Mouse (Mus musculus): ENCODE data around the gene Ahsg. TPM values are rescaled to one million over a fixed set of nuclear protein-coding genes. Genes with fewer than 3 reads are reported as not detected.
"Not testable (repeated sequence)": the region's sequence is repeated elsewhere in the genome, so short reads cannot be mapped to it uniquely, and the experiment has no call there.

Ahsg gene
- polyA plus RNA-seq, 1 experiment from 2014 or later: 1.6 TPM

GRCm38 (mm10) chr16:22922433-22922832 lies 31.4 kb downstream of the Ahsg start:
- no peak overlapping the region for H3K9ac ChIP-seq (ENCODE audit: low read depth, low read length)
- no peaks in the 10 kb centered on the region for H3K9me3 ChIP-seq (ENCODE audit: control insufficient read depth)
- ATAC-seq: no peak
- H3K4me3 ChIP-seq (ENCODE audit: low read depth, low read length): no peak overlapping the region
- TF ChIP-seq CTCF (IDR thresholded peaks at IDR 0.05; ENCODE audit: low read depth): no peak
- no peak overlapping the region for H3K27ac ChIP-seq (ENCODE audit: low read depth, low read length)
- no peaks in the 10 kb centered on the region for H3K4me1 ChIP-seq (replicated peaks; ENCODE audit: control insufficient read depth, insufficient read depth, low read length)
- no peaks in the 10 kb centered on the region for H3K27me3 ChIP-seq (replicated peaks; ENCODE audit: control insufficient read depth, insufficient read depth, low read length)
- no peaks in the 10 kb centered on the region for H3K36me3 ChIP-seq (ENCODE audit: control insufficient read depth, insufficient read depth)
- WGBS: 64% methylated on average over 4 of the region's 4 CpGs
- no peak overlapping the region for H3K4me2 ChIP-seq (replicated peaks; ENCODE audit: low read depth)

GRCm38 (mm10) chr16:22929575-22929974 lies 38.5 kb downstream of the Ahsg start:
- Histone ChIP-seq H3K9ac (ENCODE audit: low read depth, low read length) (no peak overlapping the region), H3K4me2 (replicated peaks; ENCODE audit: low read depth) (no peak overlapping the region), H3K36me3 (ENCODE audit: control insufficient read depth, insufficient read depth) (no peaks in the 10 kb centered on the region), H3K4me3 (ENCODE audit: low read depth, low read length) (no peak overlapping the region), H3K27me3 (replicated peaks; ENCODE audit: control insufficient read depth, insufficient read depth, low read length) (no peaks in the 10 kb centered on the region), H3K9me3 (ENCODE audit: control insufficient read depth) (no peaks in the 10 kb centered on the region), H3K4me1 (replicated peaks; ENCODE audit: control insufficient read depth, insufficient read depth, low read length) (no peaks in the 10 kb centered on the region), H3K27ac (ENCODE audit: low read depth, low read length) (no peak overlapping the region)
- no peak for ATAC-seq
- no peak for TF ChIP-seq CTCF (IDR thresholded peaks at IDR 0.05; ENCODE audit: low read depth)
- whole genome bisulfite sequencing: 66% methylated on average over 6 of the region's 6 CpGs

- Histone ChIP-seq H3K4me2 (replicated peaks; ENCODE audit: low read depth) (no peak overlapping the region), H3K9me3 (ENCODE audit: control insufficient read depth) (no peaks in the 10 kb centered on the region), H3K27ac (ENCODE audit: low read depth, low read length) (no peak overlapping the region), H3K4me1 (replicated peaks; ENCODE audit: control insufficient read depth, insufficient read depth, low read length) (no peaks in the 10 kb centered on the region), H3K4me3 (ENCODE audit: low read depth, low read length) (no peak overlapping the region), H3K27me3 (replicated peaks; ENCODE audit: control insufficient read depth, insufficient read depth, low read length) (no peaks in the 10 kb centered on the region), H3K36me3 (ENCODE audit: control insufficient read depth, insufficient read depth) (no peaks in the 10 kb centered on the region), H3K9ac (ENCODE audit: low read depth, low read length) (no peak overlapping the region)
- TF ChIP-seq CTCF (IDR thresholded peaks at IDR 0.05; ENCODE audit: low read depth): no peak
- no peak for ATAC-seq
- 81% methylated on average over 11 of the region's 11 CpGs for WGBS
Observed at GRCm38 (mm10) chr16:22931431-22932200, 40.5 kb downstream of the Ahsg start.

- Histone ChIP-seq H3K4me1 (replicated peaks; ENCODE audit: control insufficient read depth, insufficient read depth, low read length) (no peaks in the 10 kb centered on the region), H3K4me2 (replicated peaks; ENCODE audit: low read depth) (no peak overlapping the region), H3K27me3 (replicated peaks; ENCODE audit: control insufficient read depth, insufficient read depth, low read length) (no peaks in the 10 kb centered on the region), H3K27ac (ENCODE audit: low read depth, low read length) (no peak overlapping the region), H3K4me3 (ENCODE audit: low read depth, low read length) (no peak overlapping the region), H3K9ac (ENCODE audit: low read depth, low read length) (no peak overlapping the region), H3K9me3 (ENCODE audit: control insufficient read depth) (no peaks in the 10 kb centered on the region), H3K36me3 (ENCODE audit: control insufficient read depth, insufficient read depth) (no peaks in the 10 kb centered on the region)
- no peak for TF ChIP-seq CTCF (IDR thresholded peaks at IDR 0.05; ENCODE audit: low read depth)
- 85% methylated on average over 12 of the region's 12 CpGs for WGBS
- ATAC-seq: no peak
Observed at GRCm38 (mm10) chr16:22937631-22938030, 46.6 kb downstream of the Ahsg start.

- no peak overlapping the region for H3K4me2 ChIP-seq (replicated peaks; ENCODE audit: low read depth)
- H3K9me3 ChIP-seq (ENCODE audit: control insufficient read depth): no peaks in the 10 kb centered on the region
- no peaks in the 10 kb centered on the region for H3K27me3 ChIP-seq (replicated peaks; ENCODE audit: control insufficient read depth, insufficient read depth, low read length)
- H3K27ac ChIP-seq (ENCODE audit: low read depth, low read length): no peak overlapping the region
- H3K9ac ChIP-seq (ENCODE audit: low read depth, low read length): no peak overlapping the region
- TF ChIP-seq CTCF (IDR thresholded peaks at IDR 0.05; ENCODE audit: low read depth): no peak
- no peak overlapping the region for H3K4me3 ChIP-seq (ENCODE audit: low read depth, low read length)
- no peaks in the 10 kb centered on the region for H3K36me3 ChIP-seq (ENCODE audit: control insufficient read depth, insufficient read depth)
- 57% methylated on average over 2 of the region's 2 CpGs for WGBS
- no peak for ATAC-seq
- no peaks in the 10 kb centered on the region for H3K4me1 ChIP-seq (replicated peaks; ENCODE audit: control insufficient read depth, insufficient read depth, low read length)
Observed at GRCm38 (mm10) chr16:22938541-22938940, 47.5 kb downstream of the Ahsg start.

- no peak for ATAC-seq
- WGBS: 73% methylated on average over 8 of the region's 8 CpGs
Observed at GRCm38 (mm10) chr16:22939120-22939695, 48.1 kb downstream of the Ahsg start.

GRCm38 (mm10) chr16:22941825-22942476 lies 50.9 kb downstream of the Ahsg start:
- H3K4me2 ChIP-seq (replicated peaks; ENCODE audit: low read depth); H3K4me1 ChIP-seq (replicated peaks; ENCODE audit: control insufficient read depth, insufficient read depth, low read length): not testable (repeated sequence)
- peak; percentile 64; the same call in 1 of the 2 replicates for ATAC-seq

More at GRCm38 (mm10) chr16:22939120-22939695, 48.1 kb downstream of the Ahsg start:
- Histone ChIP-seq H3K36me3 (ENCODE audit: control insufficient read depth, insufficient read depth) (no peaks in the 10 kb centered on the region), H3K9ac (ENCODE audit: low read depth, low read length) (no peak overlapping the region), H3K27ac (ENCODE audit: low read depth, low read length) (no peak overlapping the region), H3K27me3 (replicated peaks; ENCODE audit: control insufficient read depth, insufficient read depth, low read length) (no peaks in the 10 kb centered on the region), H3K4me1 (replicated peaks; ENCODE audit: control insufficient read depth, insufficient read depth, low read length) (no peaks in the 10 kb centered on the region), H3K4me2 (replicated peaks; ENCODE audit: low read depth) (no peak overlapping the region), H3K4me3 (ENCODE audit: low read depth, low read length) (no peak overlapping the region), H3K9me3 (ENCODE audit: control insufficient read depth) (no peaks in the 10 kb centered on the region)
- TF ChIP-seq CTCF (IDR thresholded peaks at IDR 0.05; ENCODE audit: low read depth): no peak

More at GRCm38 (mm10) chr16:22941825-22942476, 50.9 kb downstream of the Ahsg start:
- not testable (repeated sequence) for H3K36me3 ChIP-seq (ENCODE audit: control insufficient read depth, insufficient read depth); H3K9ac ChIP-seq (ENCODE audit: low read depth, low read length); H3K9me3 ChIP-seq (ENCODE audit: control insufficient read depth); H3K27me3 ChIP-seq (replicated peaks; ENCODE audit: control insufficient read depth, insufficient read depth, low read length); H3K4me3 ChIP-seq (ENCODE audit: low read depth, low read length); H3K27ac ChIP-seq (ENCODE audit: low read depth, low read length)

Measured in intestine, postnatal 0 days (tissue).